Mouse (Mus musculus) spleen, adult 2 months (tissue): ENCODE measurements at regions not wholly inside any gene's neighbourhood (a gene's known extent, or its start where the extent isn't known, plus 50 kb on each side); places are given as distances from the start of the nearest gene placed in this dataset.

Experiments used
- CTCF ChIP-seq: fragments of 200-500 bp; IDR thresholded peaks from 2 replicates; pipeline ENCODE4 v1.5.1; 2011; ENCODE audit warnings: mild to moderate bottlenecking, inconsistent platforms; ENCODE audit not compliant: insufficient read depth, insufficient read length, insufficient replicate concordance; ENCODE audit errors: extremely low read depth
- POLR2A ChIP-seq: fragments of 200-500 bp; IDR thresholded peaks from 2 replicates; pipeline ENCODE4 v1.6.1; 2011; ENCODE audit warnings: low read depth, low read length, inconsistent platforms

DNA sequence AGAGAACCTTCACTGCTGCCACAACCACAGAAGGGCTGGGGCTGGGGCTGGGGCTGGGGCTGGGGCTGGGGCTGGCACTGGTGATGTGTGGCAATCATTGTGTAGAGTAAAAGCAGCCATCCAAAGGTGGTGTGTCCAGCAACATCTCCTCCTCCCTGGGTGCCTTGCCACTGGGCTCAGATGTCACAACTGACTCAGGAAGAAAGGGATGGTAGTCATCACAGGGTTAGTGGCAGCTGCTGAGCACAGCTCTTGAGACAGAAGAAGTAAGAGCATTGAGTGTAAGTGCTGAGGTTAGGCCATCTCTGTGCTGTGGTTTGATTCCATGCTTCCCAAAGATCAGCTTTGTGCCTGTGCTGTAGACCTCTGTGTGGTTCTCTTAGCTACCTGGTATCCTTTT lies 53.4 kb upstream of the Mef2a start:
- TF ChIP-seq CTCF (no peak), POLR2A (no peak)
